In genomic region chr7:91090317-91090829, GRCm38 (mm10) we compare ENCODE assay signal across 11 mouse cellular contexts.
DNase-seq lines count a peak whose midpoint lies in the region; ATAC-seq lines count a peak whose summit lies in the region.
"Had no signal": no experiment of that assay in that cellular context is flagged by ENCODE, and none has a peak within 500 bp of the region (broad histone marks: within the 10 kb centered on the region; RNA-seq: fewer than 3 reads in every experiment).

No protein-coding gene starts in this region.

- 67% methylated on average over 5 of the region's 5 CpGs for whole genome bisulfite sequencing in neural tube, embryonic 12.5 days
- WGBS in midbrain, embryonic 11.5 days = 59% methylated on average over 5 of the region's 5 CpGs

- H3K9me3 ChIP-seq in neural tube, embryonic 12.5 days = no peaks in the 10 kb centered on the region
- H3K9me3 ChIP-seq in midbrain, embryonic 11.5 days (ENCODE audit: control insufficient read depth, low read length) = no peaks in the 10 kb centered on the region

- no peak for DNase-seq in frontal cortex, postnatal 25 days (ENCODE audit: low spot score in 2 of 2)
- no peak for DNase-seq in neural tube, embryonic 10.5 days (ENCODE audit: extremely low spot score, low spot score)
- DNase-seq in midbrain, embryonic 11.5 days (ENCODE audit: low spot score, missing footprints) = no peak
- no peak for DNase-seq in thymus, postnatal 36 days
- no peak for DNase-seq in thymus, adult 18-20 months
- DNase-seq: cerebellum, adult 9-10 months; heart, postnatal 14 days; lung, embryonic 14.5 days had no signal

- H3K4me3 ChIP-seq in neural tube, embryonic 12.5 days = no peak overlapping the region; the same call in 1 of the 2 replicates
- peak overlapping the region; percentile 27; the same call in 1 of the 2 replicates for H3K4me3 ChIP-seq in midbrain, embryonic 11.5 days (ENCODE audit: low read depth, low read length)

- peak; percentile 69 for ATAC-seq in frontal cortex, adult (ENCODE audit: low TSS enrichment)
- no peak for ATAC-seq in neural tube, embryonic 12.5 days (ENCODE audit: low FRiP score, low read depth)
- ATAC-seq in midbrain, embryonic 11.5 days (ENCODE audit: low FRiP score) = no peak
- ATAC-seq in CD4-positive, CD25-positive, alpha-beta regulatory T cell, adult 4 months = no peak

- peaks cover 7% of the 10 kb centered on the region for H3K27me3 ChIP-seq in neural tube, embryonic 12.5 days (replicated peaks)
- H3K27me3 ChIP-seq in midbrain, embryonic 11.5 days (ENCODE audit: control insufficient read depth, insufficient read depth, low read length) = peaks cover 5% of the 10 kb centered on the region

- no peaks in the 10 kb centered on the region for H3K36me3 ChIP-seq in neural tube, embryonic 12.5 days
- H3K36me3 ChIP-seq in midbrain, embryonic 11.5 days (ENCODE audit: control insufficient read depth, insufficient read depth, low read length) = no peaks in the 10 kb centered on the region

- H3K4me1 ChIP-seq in neural tube, embryonic 12.5 days = 0 out of 2 replicates have a peak, but pooled peaks cover 11% of the 10 kb centered on the region
- H3K4me1 ChIP-seq in midbrain, embryonic 11.5 days (ENCODE audit: control insufficient read depth, insufficient read depth, low read length) = no peaks in the 10 kb centered on the region

- peak overlapping the region; percentile 64 for H3K4me2 ChIP-seq in neural tube, embryonic 12.5 days (replicated peaks)
- H3K4me2 ChIP-seq in midbrain, embryonic 11.5 days = peak overlapping the region; percentile 57

- no peak overlapping the region for H3K27ac ChIP-seq in neural tube, embryonic 12.5 days
- no peak overlapping the region for H3K27ac ChIP-seq in midbrain, embryonic 11.5 days (ENCODE audit: low read depth, low read length)

- H3K9ac ChIP-seq in neural tube, embryonic 12.5 days = no peak overlapping the region
- H3K9ac ChIP-seq in midbrain, embryonic 11.5 days (ENCODE audit: low read length) = 0 out of 2 replicates have a peak overlapping the region, but pooled peaks have one; percentile 44
- H3K9ac ChIP-seq: lung, embryonic 14.5 days had no signal
